Mouse (Mus musculus) neutrophil, adult 5-6 weeks (primary cell): ENCODE data around the gene Lrrc41. TPM values are rescaled to one million over a fixed set of nuclear protein-coding genes. Genes with fewer than 3 reads are reported as not detected.
A peak's percentile ranks its signal among the peaks of the same experiment; 100 is the strongest.

Experiments
- ATAC-seq: fragments of 151-379, 151-347 bp; 2 replicates; pipeline ENCODE4 v1.8.0; 2017; ENCODE audit warnings: mild to moderate bottlenecking, moderate TSS enrichment; ENCODE audit not compliant: insufficient number of reproducible peaks, poor library complexity, low FRiP score, severe bottlenecking; ENCODE audit errors: extremely low read depth
- total RNA-seq: library from RNA; stranded (forward); fragments of 200-1000 nt; gene quantifications from 2 replicates; pipeline ENCODE4 v1.2.3, GENCODE M21; 2017

Lrrc41 gene
- total RNA-seq, 1 experiment from 2014 or later: 14.8 TPM

DNA sequence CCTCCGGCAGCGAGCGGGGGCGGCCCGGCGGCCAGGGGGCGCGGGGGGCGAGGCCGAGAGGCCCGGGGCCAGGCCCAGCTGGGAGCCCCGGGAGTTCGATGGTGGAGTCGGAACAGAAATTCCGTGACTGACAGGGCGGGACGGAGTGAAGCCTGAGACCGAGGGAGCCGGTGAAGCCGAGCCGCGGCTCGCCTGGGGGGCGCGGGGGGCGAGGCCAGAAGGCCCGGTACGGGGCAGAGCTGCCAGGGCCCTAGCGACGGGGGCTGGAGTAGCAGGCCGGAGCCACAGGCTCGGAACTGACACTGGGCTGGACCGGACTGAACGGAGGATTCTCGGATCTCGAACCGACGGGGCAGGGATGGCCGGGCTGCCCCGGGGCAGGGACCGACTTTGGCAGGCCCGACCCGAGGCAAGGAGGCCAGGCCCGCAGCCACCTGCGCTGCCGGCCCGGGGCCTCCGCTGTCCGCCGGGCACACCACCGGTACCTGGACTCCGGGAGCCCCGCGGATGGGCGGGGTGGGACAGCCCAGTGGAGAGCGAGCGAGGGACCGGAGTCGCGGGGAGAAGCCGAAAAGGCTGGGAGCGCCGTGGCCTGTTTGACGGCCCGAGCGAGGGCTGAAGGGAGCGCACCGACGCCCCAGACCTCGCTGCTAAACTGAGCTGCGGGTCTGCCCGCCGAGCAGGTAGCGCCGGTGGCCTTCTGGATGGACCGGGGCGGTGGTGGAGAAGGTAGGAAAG is 731 bp downstream of the Lrrc41 start:
- ATAC-seq: peak; percentile 43

DNA sequence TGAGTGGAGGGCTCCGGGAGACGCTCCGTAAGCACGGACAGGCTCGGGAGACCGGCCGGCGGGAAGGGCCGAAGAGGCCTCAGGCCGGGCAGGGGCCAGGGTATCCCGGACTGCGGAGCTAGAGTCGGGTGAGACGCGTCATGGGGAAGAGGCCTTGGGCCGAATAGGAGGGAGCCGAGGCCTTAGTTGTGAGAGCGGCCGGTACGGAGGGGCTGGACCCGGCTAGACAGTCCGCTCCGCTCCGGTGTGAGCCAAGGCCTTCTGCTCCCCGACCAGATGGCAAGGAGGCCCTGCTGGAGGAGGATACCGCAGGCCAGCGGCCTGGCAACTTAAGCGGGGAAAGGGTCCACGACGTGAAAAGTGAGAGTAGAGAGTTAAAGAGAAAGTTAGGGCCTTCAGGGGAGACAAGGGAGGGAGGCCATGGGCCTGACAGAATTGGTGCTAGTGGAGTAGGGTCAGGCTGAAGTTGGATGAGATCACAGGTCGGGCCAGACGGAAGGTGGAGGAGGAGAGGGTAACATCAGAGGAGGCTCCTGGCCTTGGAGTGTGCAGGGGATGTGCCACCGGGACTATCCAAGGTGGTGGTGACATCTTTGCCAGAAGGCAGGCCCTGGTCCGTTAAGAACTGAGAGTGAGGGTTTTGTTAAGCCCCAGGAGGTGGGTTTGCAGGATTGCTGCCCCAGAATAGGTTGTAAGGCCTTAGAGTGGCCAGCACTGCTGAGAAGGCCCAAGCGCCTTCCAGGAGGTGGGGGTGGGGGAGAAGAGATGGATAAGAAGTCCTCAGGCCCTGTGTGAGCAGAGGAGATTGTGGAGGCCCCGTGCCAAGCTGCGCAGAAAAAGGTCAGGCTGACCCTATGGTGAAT is 1.5 kb downstream of the Lrrc41 start:
- no peak for ATAC-seq

DNA sequence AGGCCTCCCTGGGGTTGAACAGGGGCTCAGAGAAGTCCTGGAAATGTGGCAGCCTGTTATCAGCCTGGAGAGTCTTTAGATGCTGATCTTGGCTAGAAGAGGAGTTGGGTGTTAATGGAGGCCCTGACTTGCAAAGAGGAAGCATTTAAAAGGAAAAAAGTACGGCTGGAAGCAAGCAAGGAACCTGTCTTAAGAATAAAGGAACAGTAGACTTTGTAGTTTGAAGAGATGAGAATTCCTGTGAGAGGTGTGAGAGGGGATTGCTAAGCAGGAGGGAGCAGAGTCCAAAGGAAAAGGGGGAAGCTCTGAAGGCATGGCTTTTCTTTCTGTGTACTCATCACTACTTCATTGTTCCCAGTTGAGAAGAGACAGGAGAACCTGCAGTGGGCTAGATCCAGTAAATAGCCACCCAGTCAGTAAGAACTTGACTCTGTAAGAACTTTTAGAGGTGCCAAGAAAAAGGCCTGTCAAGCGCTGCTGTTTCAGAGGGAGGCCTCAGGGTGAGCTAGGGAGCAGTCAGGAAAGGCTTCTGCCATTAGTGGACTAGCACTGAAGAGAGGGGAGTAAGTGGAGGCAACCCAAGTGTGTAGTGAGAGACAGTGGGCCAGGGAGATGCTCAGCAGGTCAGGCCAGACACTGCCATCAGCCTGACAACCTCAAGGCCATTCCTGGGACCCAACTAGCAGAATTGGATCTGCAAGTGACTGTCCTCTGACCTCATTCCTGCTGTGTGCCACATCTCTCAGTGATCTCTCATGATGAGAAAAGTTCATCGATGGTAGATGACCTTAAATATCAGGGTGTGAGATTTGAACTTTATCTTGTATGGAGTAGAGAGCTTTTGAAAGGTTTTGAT is 2.4 kb downstream of the Lrrc41 start:
- ATAC-seq: no peak

DNA sequence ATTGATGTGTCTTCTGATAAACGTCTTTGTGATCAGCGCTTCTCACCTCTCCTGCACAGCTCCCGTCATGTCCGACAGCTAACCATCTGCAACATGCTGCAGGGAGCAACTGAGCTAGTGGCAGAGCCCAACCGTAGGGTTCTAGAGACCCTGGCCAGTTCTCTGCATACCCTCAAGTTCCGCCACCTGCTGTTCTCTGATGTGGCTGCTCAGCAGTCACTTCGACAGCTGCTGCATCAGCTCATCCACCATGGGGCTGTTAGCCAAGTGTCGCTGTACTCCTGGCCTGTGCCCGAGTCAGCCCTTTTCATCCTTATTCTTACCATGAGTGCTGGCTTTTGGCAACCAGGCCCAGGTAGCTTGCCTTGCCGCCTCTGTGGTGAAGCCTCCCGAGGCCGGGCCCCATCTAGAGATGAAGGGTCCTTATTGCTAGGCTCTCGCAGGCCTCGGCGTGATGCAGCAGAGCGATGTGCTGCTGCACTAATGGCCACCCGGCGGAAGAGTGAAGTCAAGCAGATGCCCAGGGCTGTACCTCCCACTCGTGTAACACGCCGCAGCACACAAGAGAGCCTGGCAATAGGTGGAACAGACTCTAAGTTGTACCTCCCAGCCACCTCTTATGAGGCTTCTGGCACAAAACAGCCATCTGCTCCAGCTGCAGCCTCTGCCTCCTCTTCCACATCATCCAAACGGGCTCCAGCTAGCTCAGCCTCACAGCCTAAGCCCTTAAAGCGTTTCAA is 13.6 kb downstream of the Lrrc41 start:
- no peak for ATAC-seq

DNA sequence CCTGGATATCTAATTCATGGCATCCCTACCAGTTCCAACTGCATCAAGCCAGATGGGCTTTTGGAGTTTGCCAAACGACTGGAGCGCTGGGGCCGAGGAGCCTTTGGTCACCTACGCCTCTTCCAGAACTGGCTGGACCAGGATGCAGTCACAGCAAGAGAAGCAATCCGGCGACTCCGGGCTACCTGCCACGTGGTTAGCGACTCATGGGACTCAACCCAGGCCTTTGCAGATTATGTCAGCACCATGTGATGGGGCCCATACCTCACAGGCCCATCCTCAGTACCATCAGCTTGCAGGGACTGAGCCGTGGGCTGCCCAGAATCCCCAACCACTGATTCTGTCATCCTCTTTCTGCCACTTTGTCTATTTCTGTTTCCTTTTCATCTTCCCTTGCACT is 21.2 kb downstream of the Lrrc41 start:
- ATAC-seq: no peak

DNA sequence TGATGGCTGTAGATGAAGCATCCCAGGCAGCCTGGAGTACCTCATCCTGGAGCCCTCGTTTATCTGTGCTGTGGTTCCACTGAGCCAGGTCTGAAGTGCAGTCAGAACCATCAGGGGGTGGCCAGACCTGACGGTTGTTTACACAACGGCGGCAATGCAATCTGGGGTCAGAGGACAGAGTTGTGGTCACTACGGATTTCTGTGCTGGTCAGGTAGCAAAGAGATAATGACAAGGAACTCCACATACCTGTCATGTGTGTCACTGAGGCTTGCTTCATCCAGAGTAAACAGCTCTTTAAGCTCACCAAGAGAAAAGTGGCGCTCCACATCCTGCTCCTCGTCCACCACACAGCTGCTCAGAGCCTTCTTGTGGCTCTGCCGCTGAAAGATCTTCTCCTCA is 22.1 kb downstream of the Lrrc41 start:
- ATAC-seq: no peak

DNA sequence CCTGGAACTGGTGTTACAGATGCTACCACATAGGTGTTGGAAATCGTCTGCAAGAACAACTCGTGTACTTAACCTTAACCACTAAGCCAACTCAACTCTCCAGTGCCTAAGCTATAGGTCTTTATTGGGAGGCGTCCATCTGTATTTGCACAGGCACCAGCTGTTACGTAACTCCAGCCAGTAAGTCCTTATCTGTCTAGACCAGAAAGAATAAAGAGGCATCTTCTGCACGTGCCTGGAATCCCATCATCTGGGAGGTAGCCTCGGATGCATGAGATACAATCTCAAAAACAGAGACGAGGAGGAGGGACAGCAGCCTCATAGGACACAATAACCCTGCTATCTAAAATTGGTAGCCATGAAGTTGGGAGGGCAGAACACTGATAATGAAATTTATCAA is 25.9 kb downstream of the Lrrc41 start:
- no peak for ATAC-seq

DNA sequence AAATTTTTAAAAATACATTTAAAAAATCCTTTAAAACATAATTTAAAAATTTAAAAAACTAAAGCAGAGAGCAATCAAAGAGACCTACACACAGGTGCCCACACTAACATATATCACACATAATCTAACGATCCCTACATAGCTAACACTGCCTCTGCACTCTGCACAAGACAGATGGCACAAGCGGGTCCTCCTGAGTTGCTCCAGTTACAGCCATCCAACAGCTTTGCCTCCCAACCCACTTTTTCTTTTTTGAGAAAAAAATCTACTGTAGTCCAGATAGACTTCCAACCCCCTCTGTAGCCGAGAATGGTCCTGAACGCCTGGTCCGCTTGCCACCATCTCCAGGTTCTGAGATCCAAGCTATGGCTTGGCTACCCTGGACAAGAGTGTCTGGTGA is 30.2 kb downstream of the Lrrc41 start:
- no peak for ATAC-seq

DNA sequence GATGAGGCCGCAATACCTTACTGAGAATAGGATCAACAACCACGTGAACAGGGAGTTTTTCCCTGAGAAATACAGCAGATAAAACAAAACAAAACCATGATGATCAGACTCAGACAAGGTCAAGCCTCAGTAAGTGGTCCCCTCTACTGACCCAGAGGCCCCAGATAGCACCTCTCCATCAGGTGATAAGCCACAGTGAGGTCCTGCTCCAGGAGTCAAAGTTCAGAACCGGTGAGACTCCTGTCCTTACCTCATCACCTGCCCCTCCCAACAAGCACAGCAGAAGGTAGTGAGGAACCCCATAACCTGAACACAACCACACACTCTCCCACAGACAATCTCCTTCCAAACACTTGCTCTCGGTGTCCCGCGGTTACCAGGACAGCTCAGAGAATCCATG is 35.6 kb downstream of the Lrrc41 start:
- ATAC-seq: no peak

DNA sequence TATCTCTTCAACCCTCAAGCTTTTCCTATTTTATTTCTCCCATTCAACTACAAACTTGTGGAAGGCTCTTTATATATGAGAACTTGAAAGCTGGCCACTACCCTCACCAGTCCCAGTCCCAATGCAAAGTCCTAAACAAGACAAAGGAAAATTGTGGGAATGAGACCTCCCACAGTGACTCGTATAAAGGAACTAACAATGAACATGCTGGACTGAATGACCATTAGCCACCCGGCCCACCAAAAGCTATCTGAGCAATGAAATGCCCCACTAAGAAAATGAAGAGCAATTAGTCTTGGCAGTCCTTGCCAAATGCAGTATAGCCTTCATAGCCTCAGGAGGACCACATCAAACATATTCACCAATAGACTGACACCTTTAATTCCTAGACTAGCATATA is 36.4 kb downstream of the Lrrc41 start:
- no peak for ATAC-seq

DNA sequence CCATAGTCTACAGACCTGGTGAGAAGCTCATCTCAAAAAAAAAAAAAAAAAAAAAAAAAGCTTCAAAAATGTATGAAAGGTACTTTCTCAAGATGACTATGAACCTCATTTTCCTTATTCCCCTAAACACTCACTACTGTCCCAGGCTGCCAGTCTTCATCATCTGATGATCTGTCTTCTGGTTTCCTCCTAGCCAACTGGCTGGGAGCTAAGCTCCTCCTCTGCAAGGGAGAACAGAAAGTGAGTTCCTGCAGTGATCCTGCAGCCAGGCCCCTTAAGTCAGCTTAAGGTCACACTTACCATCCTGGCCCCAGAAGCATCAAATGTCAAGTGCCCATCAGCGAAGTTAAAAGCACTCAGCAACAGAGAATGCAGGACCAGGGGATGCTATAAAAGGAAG is 47.7 kb downstream of the Lrrc41 start:
- no peak for ATAC-seq

DNA sequence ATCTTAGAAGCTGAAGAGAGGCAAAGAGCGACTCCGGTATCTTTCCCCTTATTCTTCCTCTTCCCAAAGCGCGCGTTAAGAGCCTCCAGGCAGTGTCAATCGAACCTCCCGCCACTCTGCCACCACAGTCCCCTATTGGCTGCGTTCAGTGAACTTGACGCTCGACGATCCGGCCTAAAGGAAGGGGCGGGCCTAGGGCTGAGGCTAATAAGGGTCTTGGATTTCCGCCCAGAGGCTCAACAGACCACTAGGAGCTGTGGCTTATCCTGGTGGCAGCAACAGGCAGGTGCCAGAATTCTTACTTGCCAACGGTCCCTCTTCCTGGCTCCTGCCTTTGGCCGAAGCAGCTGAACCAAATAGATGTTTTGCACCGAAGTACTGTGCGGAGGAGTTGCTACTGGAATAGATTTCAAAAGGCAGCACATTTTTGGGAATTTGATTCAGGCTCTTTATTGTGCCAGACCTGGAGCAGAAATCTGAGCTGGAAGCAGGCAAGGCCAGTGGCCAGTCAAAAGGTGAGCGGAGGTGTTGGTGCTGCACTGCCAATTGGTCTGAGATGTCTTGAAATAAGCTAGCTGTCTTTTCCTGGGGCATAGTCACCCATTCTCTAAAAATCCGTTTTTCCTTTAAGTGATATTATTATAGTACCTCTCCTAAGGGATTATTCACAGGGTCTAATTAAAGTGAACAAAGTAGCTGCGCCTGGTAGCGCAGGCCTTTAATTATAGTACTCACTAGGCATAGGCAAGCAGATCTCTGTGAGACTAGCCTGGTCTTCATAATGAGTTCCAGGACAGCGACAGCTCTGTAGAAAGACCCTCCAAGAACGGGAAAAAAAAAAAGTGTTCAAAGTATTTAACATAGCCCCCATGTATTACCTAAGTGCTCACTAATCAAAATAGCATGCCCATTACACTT is 48.8 kb downstream of the Lrrc41 start, which contains the start of the genes Rad54l and Pomgnt1:
TSS of gene Rad54l (minus strand) at position 89 of the 918 bp plus-strand sequence.
TSS of gene Pomgnt1 (plus strand) at position 239 of the 918 bp plus-strand sequence.
- ATAC-seq: peak; percentile 95

DNA sequence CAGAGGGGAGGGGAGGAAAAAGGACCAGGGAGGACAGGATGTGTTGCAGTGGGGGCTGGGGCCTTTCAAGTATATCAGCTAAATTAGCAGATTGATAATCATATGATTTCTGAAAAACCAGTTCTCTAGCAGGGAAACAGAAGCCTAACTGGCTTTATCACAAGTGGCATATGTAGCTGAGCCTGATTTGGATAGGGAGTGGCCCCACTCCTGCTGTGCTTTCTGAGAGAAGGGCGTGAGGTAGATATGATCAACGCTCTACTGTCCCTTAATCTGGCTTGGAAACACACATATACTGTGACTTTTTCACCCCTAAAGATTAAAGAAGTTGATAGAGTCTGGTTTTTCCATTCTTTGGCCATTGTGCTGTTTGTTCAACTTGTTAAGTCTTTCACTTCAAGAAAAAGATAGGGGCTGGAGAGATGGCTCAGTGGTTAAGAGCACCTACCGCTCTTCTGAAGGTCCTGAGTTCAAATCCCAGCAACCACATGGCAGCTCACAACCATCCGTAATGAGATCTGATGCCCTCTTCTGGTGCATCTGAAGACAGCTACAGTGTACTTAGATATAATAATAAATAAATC is 50.8 kb downstream of the Lrrc41 start:
- no peak for ATAC-seq

DNA sequence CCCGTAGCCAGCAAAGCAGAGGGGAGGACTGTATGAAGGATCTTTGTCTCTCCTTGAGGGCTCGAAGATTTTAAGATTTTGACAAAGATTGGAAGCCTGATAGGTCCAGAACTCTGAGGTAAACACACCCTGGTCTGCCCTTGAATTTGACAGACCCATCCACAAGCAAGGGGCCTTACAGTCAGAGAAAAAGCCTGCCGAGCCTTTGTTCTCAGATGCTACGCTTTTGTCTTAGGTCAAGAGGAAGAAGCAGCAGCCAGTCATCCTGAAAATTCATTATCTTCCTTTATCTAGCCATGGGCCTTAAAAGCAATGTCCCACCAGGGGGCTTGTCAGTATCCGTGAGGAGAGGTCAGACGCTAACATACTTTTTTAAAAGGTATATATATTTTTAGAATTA is 52.9 kb downstream of the Lrrc41 start:
- ATAC-seq: no peak

DNA sequence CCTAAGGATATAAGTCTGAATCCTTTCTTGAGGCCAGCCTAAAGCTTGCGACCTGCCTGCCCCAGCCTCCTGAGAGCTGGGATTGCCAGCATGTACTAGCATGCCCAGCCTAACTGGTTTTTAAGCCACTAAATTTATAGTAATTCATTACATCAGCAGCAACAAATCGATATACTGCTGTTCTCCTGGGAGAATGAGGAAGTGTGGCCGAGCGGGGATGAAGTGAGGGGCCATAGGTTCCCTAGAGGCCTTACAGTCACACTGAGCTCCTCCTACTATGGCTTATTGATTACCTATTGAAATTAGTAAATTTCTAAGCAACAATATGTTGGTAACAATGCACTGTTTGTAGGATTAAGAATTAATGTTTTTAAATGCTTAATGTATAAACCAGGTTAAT is 58.1 kb downstream of the Lrrc41 start:
- no peak for ATAC-seq

DNA sequence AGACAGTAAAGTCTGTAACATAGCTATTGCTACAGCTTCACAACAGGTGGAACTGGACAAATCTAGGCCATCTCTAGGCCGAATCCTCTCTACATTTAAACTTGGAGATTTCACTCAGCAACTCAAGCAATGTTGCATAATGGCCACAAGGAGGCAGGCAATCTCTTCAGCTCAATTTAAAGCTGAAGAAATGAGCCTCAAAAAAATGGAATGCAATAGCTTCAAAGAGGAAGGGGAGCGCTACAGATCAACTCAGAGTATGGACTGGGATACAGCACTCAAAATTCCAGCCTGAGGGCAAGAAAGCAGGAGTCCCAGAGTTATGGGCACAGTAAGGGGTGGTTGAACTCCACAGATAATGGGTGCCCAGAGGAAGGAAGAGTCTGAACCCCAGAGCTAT is 59.9 kb downstream of the Lrrc41 start:
- ATAC-seq: peak; percentile 57

DNA sequence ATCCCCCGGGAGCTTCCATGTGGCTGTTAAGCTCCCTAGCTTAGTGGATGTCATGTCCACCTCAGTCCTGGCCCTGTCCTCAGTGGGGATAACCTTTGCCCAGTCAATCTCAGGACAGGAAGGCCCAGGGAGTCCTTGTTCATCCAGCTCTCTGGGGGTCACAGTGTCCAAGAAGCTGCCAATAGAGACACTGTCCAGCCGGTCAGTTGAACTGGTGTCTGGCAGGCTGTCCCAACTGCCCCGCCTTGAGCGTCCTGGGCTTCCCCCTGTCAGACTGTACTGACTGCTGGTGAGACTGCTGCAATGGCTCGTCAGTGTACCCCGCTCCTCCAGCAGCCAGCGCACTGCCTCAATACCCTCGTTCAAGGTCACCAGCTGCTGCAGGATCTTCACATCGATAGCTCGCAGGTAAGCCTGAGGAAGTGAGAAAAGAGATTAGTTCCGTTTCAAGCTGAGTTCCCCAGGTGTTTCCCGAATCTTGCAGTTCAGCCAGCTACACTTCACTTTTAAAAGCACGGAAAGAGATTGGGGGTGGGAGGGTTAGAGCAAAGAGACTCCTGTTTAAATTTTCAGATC is 62.4 kb downstream of the Lrrc41 start:
- ATAC-seq: peak; percentile 69
